Comparison of ENCODE assay signal across 26 mouse cellular contexts in genomic region chr2:160994181-160994580, GRCm38 (mm10).
DNase-seq lines count a peak whose midpoint lies in the region; ATAC-seq and TF ChIP-seq lines count a peak whose summit lies in the region.
"Had no signal": no experiment of that assay in that cellular context is flagged by ENCODE, and none has a peak within 500 bp of the region (broad histone marks: within the 10 kb centered on the region; RNA-seq: fewer than 3 reads in every experiment).

No protein-coding gene starts in this region.

- no peak for ATAC-seq in midbrain, postnatal 0 days (ENCODE audit: low FRiP score)
- ATAC-seq in midbrain, embryonic 11.5 days (ENCODE audit: low FRiP score) = no peak
- ATAC-seq in forebrain, embryonic 13.5 days = no peak
- ATAC-seq: activated CD4-positive, CD25-positive, alpha-beta regulatory T cell, adult 4 months; forebrain, embryonic 15.5 days; intestine, embryonic 15.5 days; midbrain, embryonic 16.5 days had no signal

- no peaks in the 10 kb centered on the region for H3K4me1 ChIP-seq in midbrain, postnatal 0 days (ENCODE audit: insufficient read depth, low read length)
- no peaks in the 10 kb centered on the region for H3K4me1 ChIP-seq in midbrain, embryonic 11.5 days (ENCODE audit: control insufficient read depth, insufficient read depth, low read length)
- no peaks in the 10 kb centered on the region for H3K4me1 ChIP-seq in forebrain, embryonic 13.5 days
- H3K4me1 ChIP-seq: forebrain, embryonic 15.5 days; hindbrain, embryonic 10.5 days; hindbrain, embryonic 15.5 days; intestine, embryonic 15.5 days; liver, embryonic 15.5 days; lung, embryonic 15.5 days; midbrain, embryonic 10.5 days; neural tube, embryonic 12.5 days had no signal

- peak; percentile 74 for DNase-seq in gastrocnemius, adult 2 months
- no peak for DNase-seq in gastrocnemius, postnatal 4 days (ENCODE audit: low spot score in 2 of 2)
- DNase-seq in midbrain, postnatal 0 days (ENCODE audit: low spot score) = peak; percentile 4
- no peak for DNase-seq in midbrain, embryonic 11.5 days (ENCODE audit: low spot score, missing footprints)
- peak; percentile 41 for DNase-seq in gastrocnemius, postnatal 14 days
- DNase-seq: adrenal gland, postnatal 25 days; B cell, adult 2 months; cerebellum, adult 2 months; cerebellum, postnatal 14 days; heart, postnatal 14 days; kidney, adult 2 months; layer of hippocampus, postnatal 36 days; liver; right cerebral cortex, postnatal 4 days had no signal

- H3K36me3 ChIP-seq in midbrain, postnatal 0 days (ENCODE audit: insufficient read depth, low read length) = peaks cover 19% of the 10 kb centered on the region
- H3K36me3 ChIP-seq in midbrain, embryonic 11.5 days (ENCODE audit: control insufficient read depth, insufficient read depth, low read length) = no peaks in the 10 kb centered on the region; the same call in 1 of the 2 replicates
- H3K36me3 ChIP-seq in forebrain, embryonic 13.5 days (ENCODE audit: poor library complexity, severe bottlenecking) = peaks cover 50% of the 10 kb centered on the region
- H3K36me3 ChIP-seq: intestine, embryonic 15.5 days had no signal

- TF ChIP-seq CTCF in gastrocnemius, adult 2 months (IDR thresholded peaks at IDR 0.05) = no peak
- TF ChIP-seq CTCF in midbrain, postnatal 0 days (IDR thresholded peaks at IDR 0.05) = no peak

- H3K27ac ChIP-seq in gastrocnemius, adult 2 months = peak overlapping the region; percentile 73
- no peak overlapping the region for H3K27ac ChIP-seq in midbrain, postnatal 0 days (ENCODE audit: low read depth, low read length)
- no peak overlapping the region for H3K27ac ChIP-seq in midbrain, embryonic 11.5 days (ENCODE audit: low read depth, low read length)
- H3K27ac ChIP-seq in forebrain, embryonic 13.5 days = no peak overlapping the region
- H3K27ac ChIP-seq: forebrain, embryonic 15.5 days; hindbrain, embryonic 10.5 days; hindbrain, embryonic 15.5 days; intestine, embryonic 15.5 days; liver, embryonic 15.5 days; lung, embryonic 15.5 days; midbrain, embryonic 10.5 days; neural tube, embryonic 12.5 days had no signal

- H3K27me3 ChIP-seq in midbrain, postnatal 0 days (ENCODE audit: insufficient read depth, low read length) = no peaks in the 10 kb centered on the region
- no peaks in the 10 kb centered on the region for H3K27me3 ChIP-seq in midbrain, embryonic 11.5 days (ENCODE audit: control insufficient read depth, insufficient read depth, low read length)
- no peaks in the 10 kb centered on the region for H3K27me3 ChIP-seq in forebrain, embryonic 13.5 days
- H3K27me3 ChIP-seq: forebrain, embryonic 15.5 days; hindbrain, embryonic 15.5 days; intestine, embryonic 15.5 days; liver, embryonic 15.5 days; lung, embryonic 15.5 days; neural tube, embryonic 12.5 days had no signal

- intact Hi-C loops in gastrocnemius, adult 2 months (cut with DNase I) = no loop called here
- intact Hi-C loops in gastrocnemius, postnatal 14 days (cut with DNase I; ENCODE audit: low total_unique reads) = no loop called here

- no peaks in the 10 kb centered on the region for H3K9me3 ChIP-seq in midbrain, postnatal 0 days (ENCODE audit: low read length)
- H3K9me3 ChIP-seq in midbrain, embryonic 11.5 days (ENCODE audit: control insufficient read depth, low read length) = no peaks in the 10 kb centered on the region
- H3K9me3 ChIP-seq in forebrain, embryonic 13.5 days (replicated peaks) = no peaks in the 10 kb centered on the region
- H3K9me3 ChIP-seq: forebrain, embryonic 15.5 days; hindbrain, embryonic 10.5 days; hindbrain, embryonic 15.5 days; intestine, embryonic 15.5 days; liver, embryonic 15.5 days; lung, embryonic 15.5 days; midbrain, embryonic 10.5 days; neural tube, embryonic 12.5 days had no signal

- H3K4me2 ChIP-seq in midbrain, postnatal 0 days (ENCODE audit: low read depth, low read length, poor library complexity, severe bottlenecking) = no peak overlapping the region
- no peak overlapping the region for H3K4me2 ChIP-seq in midbrain, embryonic 11.5 days
- H3K4me2 ChIP-seq in forebrain, embryonic 13.5 days = no peak overlapping the region
- H3K4me2 ChIP-seq: forebrain, embryonic 15.5 days; hindbrain, embryonic 15.5 days; intestine, embryonic 15.5 days; liver, embryonic 15.5 days; lung, embryonic 15.5 days; neural tube, embryonic 12.5 days had no signal

- H3K9ac ChIP-seq in midbrain, postnatal 0 days (replicated peaks; ENCODE audit: low read length, poor library complexity, severe bottlenecking) = no peak overlapping the region
- no peak overlapping the region for H3K9ac ChIP-seq in midbrain, embryonic 11.5 days (ENCODE audit: low read length)
- H3K9ac ChIP-seq in forebrain, embryonic 13.5 days = no peak overlapping the region
- H3K9ac ChIP-seq: forebrain, embryonic 15.5 days; hindbrain, embryonic 15.5 days; intestine, embryonic 15.5 days; liver, embryonic 15.5 days; lung, embryonic 15.5 days; neural tube, embryonic 12.5 days had no signal

- H3K4me3 ChIP-seq in gastrocnemius, adult 2 months = no peak overlapping the region
- no peak overlapping the region for H3K4me3 ChIP-seq in midbrain, postnatal 0 days (ENCODE audit: low read depth, low read length)
- no peak overlapping the region for H3K4me3 ChIP-seq in midbrain, embryonic 11.5 days (ENCODE audit: low read depth, low read length)
- H3K4me3 ChIP-seq in forebrain, embryonic 13.5 days = no peak overlapping the region
- H3K4me3 ChIP-seq: forebrain, embryonic 15.5 days; hindbrain, embryonic 10.5 days; hindbrain, embryonic 15.5 days; intestine, embryonic 15.5 days; liver, embryonic 15.5 days; lung, embryonic 15.5 days; midbrain, embryonic 10.5 days; myocyte; neural tube, embryonic 12.5 days had no signal

- WGBS in midbrain, postnatal 0 days = 78% methylated on average over 1 of the region's 1 CpGs
- WGBS in midbrain, embryonic 11.5 days = 93% methylated on average over 1 of the region's 1 CpGs
- WGBS in forebrain, embryonic 13.5 days = 75% methylated on average over 1 of the region's 1 CpGs

Comparison
In these comparisons a context has a peak if more than half of its experiments do, and no peak if none do; other contexts are left out.
1. DNase-seq: peak in gastrocnemius, adult 2 months (single experiment), midbrain, postnatal 0 days (single experiment) and gastrocnemius, postnatal 14 days (single experiment); none in gastrocnemius, postnatal 4 days (0 of 2) and midbrain, embryonic 11.5 days (single experiment).